Comparison of ENCODE assay signal across 21 mouse cellular contexts in the genomic region with DNA sequence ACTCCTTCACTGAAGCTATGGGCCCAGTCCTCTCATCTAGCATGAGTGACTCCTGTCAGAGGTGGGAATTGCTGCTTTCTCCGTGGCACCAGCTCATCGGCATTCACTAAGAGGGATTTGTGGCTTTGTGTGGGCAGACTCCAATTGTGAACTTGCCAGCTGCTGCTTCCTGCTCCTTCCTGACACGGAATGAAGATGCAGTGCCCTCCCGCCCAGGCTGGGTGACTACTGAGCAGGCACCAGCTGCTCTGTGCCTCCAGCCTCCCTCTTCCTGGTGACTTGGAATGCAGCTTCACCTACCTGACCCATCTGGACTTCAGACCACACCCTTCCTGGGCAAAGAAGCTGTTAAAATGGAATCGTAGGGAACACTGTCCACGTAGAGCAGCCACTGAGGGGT.
A peak's percentile ranks its signal among the peaks of the same experiment; 100 is the strongest.
DNase-seq lines count a peak whose midpoint lies in the region; ATAC-seq and TF ChIP-seq lines count a peak whose summit lies in the region.
"Had no signal": no experiment of that assay in that cellular context is flagged by ENCODE, and none has a peak within 500 bp of the region (broad histone marks: within the 10 kb centered on the region; RNA-seq: fewer than 3 reads in every experiment).

No protein-coding gene starts in this region.

- DNase-seq in cerebellum, postnatal 10 days, result peak; percentile 38 to 45
- DNase-seq in cerebellum, adult 11 months, result no peak
- peak; percentile 66 for DNase-seq in right cerebral cortex, adult 18-20 months
- DNase-seq in right cerebral cortex, postnatal 10 days (ENCODE audit: low spot score in 2 of 2), result no peak
- DNase-seq in stomach, postnatal 0 days (ENCODE audit: low spot score), result no peak
- DNase-seq in urinary bladder, postnatal 14 days (ENCODE audit: low spot score), result no peak
- no peak for DNase-seq in heart, postnatal 36 days
- DNase-seq: adrenal gland, postnatal 10 days; B cell, adult 2 months; gastrocnemius, postnatal 10 days; heart, adult 18-20 months; heart, postnatal 10 days; kidney, adult 18-20 months had no signal

- ATAC-seq in stomach, postnatal 0 days (ENCODE audit: low FRiP score, low TSS enrichment), result peak; percentile 25; the same call in 1 of the 2 replicates
- ATAC-seq: CD4-positive, CD25-positive, alpha-beta regulatory T cell, adult 4 months; forebrain, embryonic 15.5 days had no signal

- no peak overlapping the region for H3K4me3 ChIP-seq in cortical plate, adult 2 months (ENCODE audit: insufficient read depth, low read length)
- no peak overlapping the region for H3K4me3 ChIP-seq in stomach, postnatal 0 days (ENCODE audit: low read depth, low read length)
- H3K4me3 ChIP-seq: embryonic facial prominence, embryonic 12.5 days; forebrain, embryonic 15.5 days; heart, embryonic 10.5 days; hindbrain, embryonic 10.5 days; hindbrain, embryonic 15.5 days had no signal

- no peak for TF ChIP-seq CTCF in cortical plate, adult 2 months (IDR thresholded peaks at IDR 0.05; ENCODE audit: extremely low read depth, insufficient read depth, low read length)
- TF ChIP-seq CTCF in stomach, postnatal 0 days (IDR thresholded peaks at IDR 0.05; ENCODE audit: low read depth), result no peak

- H3K27ac ChIP-seq in cortical plate, adult 2 months (ENCODE audit: insufficient read depth, low read length), result peak overlapping the region; percentile 74
- H3K27ac ChIP-seq in stomach, postnatal 0 days (replicated peaks), result 0 out of 2 replicates have a peak overlapping the region, but pooled peaks have one; percentile 25
- H3K27ac ChIP-seq: embryonic facial prominence, embryonic 12.5 days; forebrain, embryonic 15.5 days; heart, embryonic 10.5 days; hindbrain, embryonic 10.5 days; hindbrain, embryonic 15.5 days had no signal

- TF ChIP-seq EP300 in stomach, postnatal 0 days (optimal IDR thresholded peaks at IDR 0.05), result no peak

- 62% methylated on average over 6 of the region's 6 CpGs for WGBS in stomach, postnatal 0 days

- H3K9me3 ChIP-seq in stomach, postnatal 0 days (ENCODE audit: control insufficient read depth, low read length), result no peaks in the 10 kb centered on the region
- H3K9me3 ChIP-seq: embryonic facial prominence, embryonic 12.5 days; forebrain, embryonic 15.5 days; G1E; heart, embryonic 10.5 days; hindbrain, embryonic 10.5 days; hindbrain, embryonic 15.5 days had no signal

- H3K4me1 ChIP-seq in cortical plate, adult 2 months (ENCODE audit: control insufficient read depth, insufficient read depth, low read length), result peaks cover 24% of the 10 kb centered on the region
- no peaks in the 10 kb centered on the region for H3K4me1 ChIP-seq in stomach, postnatal 0 days (replicated peaks; ENCODE audit: control insufficient read depth, insufficient read depth)
- H3K4me1 ChIP-seq: embryonic facial prominence, embryonic 12.5 days; heart, embryonic 10.5 days had no signal

- intact Hi-C loops in heart, postnatal 36 days (cut with DNase I), result no loop called here

- H3K4me2 ChIP-seq in stomach, postnatal 0 days (replicated peaks; ENCODE audit: low read depth), result no peak overlapping the region
- H3K4me2 ChIP-seq: embryonic facial prominence, embryonic 12.5 days; forebrain, embryonic 15.5 days; hindbrain, embryonic 15.5 days had no signal

- no peaks in the 10 kb centered on the region for H3K36me3 ChIP-seq in stomach, postnatal 0 days (ENCODE audit: control insufficient read depth, insufficient read depth, low read length)
- H3K36me3 ChIP-seq: embryonic facial prominence, embryonic 12.5 days; forebrain, embryonic 15.5 days; G1E; heart, embryonic 10.5 days; hindbrain, embryonic 10.5 days; hindbrain, embryonic 15.5 days had no signal

- no peak overlapping the region for H3K9ac ChIP-seq in stomach, postnatal 0 days (ENCODE audit: low read length)
- H3K9ac ChIP-seq: embryonic facial prominence, embryonic 12.5 days; forebrain, embryonic 15.5 days; hindbrain, embryonic 15.5 days had no signal

- TF ChIP-seq POLR2A in cortical plate, adult 2 months (IDR thresholded peaks at IDR 0.05; ENCODE audit: extremely low read depth, insufficient read depth, low read length), result no peak

- no peaks in the 10 kb centered on the region for H3K27me3 ChIP-seq in stomach, postnatal 0 days (ENCODE audit: control insufficient read depth, insufficient read depth, low read length)
- H3K27me3 ChIP-seq: embryonic facial prominence, embryonic 12.5 days; forebrain, embryonic 15.5 days; hindbrain, embryonic 15.5 days had no signal

Comparison
In these comparisons a context has a peak if more than half of its experiments do, and no peak if none do; other contexts are left out.
1. DNase-seq: peak in cerebellum, postnatal 10 days (2 of 2) and right cerebral cortex, adult 18-20 months (single experiment); none in cerebellum, adult 11 months (single experiment), right cerebral cortex, postnatal 10 days (0 of 2), stomach, postnatal 0 days (single experiment), urinary bladder, postnatal 14 days (single experiment) and heart, postnatal 36 days (0 of 2).